Mouse (Mus musculus): ENCODE measurements around the gene Dcbld2.

GRCm38 (mm10) chr16:58450648-58451047, 42.4 kb downstream of the Dcbld2 start:
- TF ChIP-seq GATA1 (IDR thresholded peaks at IDR 0.05; ENCODE audit: low read length) (no peak), TAL1 (IDR thresholded peaks at IDR 0.05; ENCODE audit: low read length) (no peak)

Data from erythroblast, embryonic 14.5 days (primary cell).